Comparison of ENCODE assay signal across 16 mouse cellular contexts in the genomic region with DNA sequence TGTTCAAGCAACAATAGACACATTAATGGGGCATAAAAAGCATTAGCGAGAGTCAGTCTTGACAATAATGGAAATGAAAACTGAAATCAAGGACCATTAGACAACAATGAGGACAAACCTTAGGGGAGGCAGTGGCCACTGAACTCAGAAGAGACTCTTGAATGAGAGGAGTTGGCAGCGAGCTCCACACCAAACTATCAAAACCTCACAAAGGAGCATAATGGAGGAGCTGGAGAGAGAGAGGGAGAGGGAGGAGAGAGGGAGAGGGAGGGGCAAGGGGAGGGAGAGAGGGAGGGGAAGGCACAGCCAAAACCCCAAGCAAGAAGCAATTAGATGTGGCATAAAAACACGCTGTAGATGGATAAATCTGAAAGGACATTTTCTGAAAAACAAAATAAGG.
"Had no signal": no experiment of that assay in that cellular context is flagged by ENCODE, and none has a peak within 500 bp of the region (broad histone marks: within the 10 kb centered on the region; RNA-seq: fewer than 3 reads in every experiment).

No protein-coding gene starts in this region.

- DNase-seq: liver, postnatal 0 days; lung, adult 2 months; lung, postnatal 14 days; lung, postnatal 36 days; right cerebral cortex, postnatal 14 days; thymus, adult 18-20 months; thymus, postnatal 14 days; thymus, postnatal 36 days had no signal

- ATAC-seq: liver, postnatal 0 days; lung, postnatal 0 days; midbrain, embryonic 13.5 days; midbrain, embryonic 15.5 days had no signal

- H3K4me3 ChIP-seq: lung, embryonic 15.5 days; megakaryocyte, embryonic 14.5 days; midbrain, embryonic 13.5 days; midbrain, embryonic 15.5 days; neural tube, embryonic 12.5 days had no signal

- H3K4me1 ChIP-seq: lung, embryonic 15.5 days; megakaryocyte, embryonic 14.5 days; midbrain, embryonic 15.5 days; neural tube, embryonic 12.5 days had no signal

- H3K9me3 ChIP-seq: lung, embryonic 15.5 days; midbrain, embryonic 13.5 days; midbrain, embryonic 15.5 days; neural tube, embryonic 12.5 days had no signal

- H3K27ac ChIP-seq: lung, embryonic 15.5 days; macrophage; midbrain, embryonic 13.5 days; midbrain, embryonic 15.5 days; neural tube, embryonic 12.5 days had no signal

- H3K9ac ChIP-seq: liver, postnatal 0 days; lung, embryonic 15.5 days; midbrain, embryonic 13.5 days; midbrain, embryonic 15.5 days; neural tube, embryonic 12.5 days had no signal

- H3K36me3 ChIP-seq: lung, embryonic 15.5 days; midbrain, embryonic 13.5 days; midbrain, embryonic 15.5 days; neural tube, embryonic 12.5 days had no signal

- H3K4me2 ChIP-seq: lung, embryonic 15.5 days; midbrain, embryonic 11.5 days; midbrain, embryonic 13.5 days; midbrain, embryonic 15.5 days; neural tube, embryonic 12.5 days had no signal

- H3K27me3 ChIP-seq: lung, embryonic 15.5 days; midbrain, embryonic 13.5 days; neural tube, embryonic 12.5 days had no signal
